Mouse (Mus musculus) neural tube, embryonic 14.5 days (tissue): ENCODE measurements around the gene Meis1. TPM values are rescaled to one million over a fixed set of nuclear protein-coding genes. Genes with fewer than 3 reads are reported as not detected.

ENCODE experiments used
- ATAC-seq: fragments of 200-750 bp; cut with Nextera tagmentation; 2 replicates; pipeline ENCODE4 v1.8.0; 2017; ENCODE audit warnings: low read depth, mild to moderate bottlenecking, moderate TSS enrichment, moderate library complexity
- H3K27ac ChIP-seq: fragments of 300-500 bp; sonication (generic); 2 replicates; pipeline ENCODE4 v1.5.1; 2014; ENCODE audit warnings: low read depth, mild to moderate bottlenecking, control low read depth, low read length, moderate library complexity, mixed read lengths
- H3K27me3 ChIP-seq: fragments of 300-500 bp; sonication (generic); 2 replicates; pipeline ENCODE4 v1.6.1; 2014; ENCODE audit warnings: low read length; ENCODE audit not compliant: control insufficient read depth, insufficient read depth
- H3K36me3 ChIP-seq: fragments of 300-500 bp; sonication (generic); 2 replicates; pipeline ENCODE4 v1.6.1; 2014; ENCODE audit warnings: low read length, mixed read lengths; ENCODE audit not compliant: control insufficient read depth, insufficient read depth
- H3K4me1 ChIP-seq: fragments of 300-500 bp; sonication (generic); 2 replicates; pipeline ENCODE4 v1.6.1; 2014; ENCODE audit warnings: low read length; ENCODE audit not compliant: control insufficient read depth, insufficient read depth
- H3K4me2 ChIP-seq: fragments of 300-500 bp; sonication (generic); 2 replicates; pipeline ENCODE4 v1.6.1; 2014; ENCODE audit warnings: mild to moderate bottlenecking, low read depth, low read length, control low read depth
- H3K4me3 ChIP-seq: fragments of 300-500 bp; sonication (generic); 2 replicates; pipeline ENCODE4 v1.5.1; 2014; ENCODE audit warnings: low read depth, low read length, control low read depth, mixed read lengths
- H3K9ac ChIP-seq: fragments of 300-500 bp; sonication (generic); replicated peaks from 2 replicates; pipeline ENCODE4 v1.6.1; 2014; ENCODE audit warnings: low read depth, mild to moderate bottlenecking, control low read depth, low read length, mixed read lengths
- H3K9me3 ChIP-seq: fragments of 300-500 bp; sonication (generic); 2 replicates; pipeline ENCODE4 v1.6.1; 2016; ENCODE audit warnings: low read length; ENCODE audit not compliant: control insufficient read depth
- WGBS: fragments of 180-500 bp; shearing (Covaris S2); extraction: QIAGEN DNeasy Blood & Tissue Kit; methylation state at CpG from one replicate; pipeline ENCODE4 v1.1.7; 2014; 5-methylcytosine and 5-hydroxymethylcytosine counted together
- polyA plus RNA-seq: library from polyadenylated mRNA; unstranded; fragments of >200 nt; fragmentation: Nextera tagmentation; extraction: Ambion mirVana; gene quantifications from 2 replicates; pipeline ENCODE4 v1.2.1, GENCODE M21; 2014

The Meis1 gene
- polyA plus RNA-seq = 170 and 186 TPM in 2 replicates

- peaks cover 9% of the 10 kb centered on the region for H3K4me1 ChIP-seq
- H3K27me3 ChIP-seq = no peaks in the 10 kb centered on the region
- no peaks in the 10 kb centered on the region for H3K9me3 ChIP-seq
- peak within 1 kb of the TSS; percentile 96 for H3K4me2 ChIP-seq
- H3K36me3 ChIP-seq = peaks cover 3% of the 10 kb centered on the region; the same call in 1 of the 2 replicates
- WGBS = under 1% methylated on average over 29 of the region's 29 CpGs
- peak within 1 kb of the TSS; percentile 99 for H3K9ac ChIP-seq
- ATAC-seq = peak; percentile 93
- peak within 1 kb of the TSS; percentile 75 for H3K4me3 ChIP-seq
- peak within 1 kb of the TSS; percentile 100 for H3K27ac ChIP-seq
Observed at GRCm38 (mm10) chr11:19018489-19019203, at the start of gene Meis1. TSS of gene Meis1 (minus strand) at chr11:19018985.

- 90% methylated on average over 5 of the region's 5 CpGs for WGBS
- H3K4me2 ChIP-seq = no peak overlapping the region
Observed at GRCm38 (mm10) chr11:19067334-19067733, 48.5 kb upstream of the Meis1 start.

GRCm38 (mm10) chr11:19049276-19049675 is 30.5 kb upstream of the Meis1 start:
- H3K4me2 ChIP-seq = no peak overlapping the region
- no peaks in the 10 kb centered on the region for H3K9me3 ChIP-seq
- H3K4me3 ChIP-seq = no peak overlapping the region
- 78% methylated on average over 7 of the region's 7 CpGs for WGBS
- H3K9ac ChIP-seq = no peak overlapping the region
- H3K27me3 ChIP-seq = no peaks in the 10 kb centered on the region
- no peaks in the 10 kb centered on the region for H3K36me3 ChIP-seq
- H3K27ac ChIP-seq = no peak overlapping the region
- no peak for ATAC-seq
- H3K4me1 ChIP-seq = peaks cover 5% of the 10 kb centered on the region; the same call in 1 of the 2 replicates

More at GRCm38 (mm10) chr11:19067334-19067733, 48.5 kb upstream of the Meis1 start:
- Histone ChIP-seq H3K36me3 (no peaks in the 10 kb centered on the region), H3K9me3 (no peaks in the 10 kb centered on the region), H3K27me3 (no peaks in the 10 kb centered on the region), H3K27ac (no peak overlapping the region), H3K4me1 (no peaks in the 10 kb centered on the region), H3K4me3 (no peak overlapping the region), H3K9ac (no peak overlapping the region)
- no peak for ATAC-seq

- WGBS = 94% methylated on average over 10 of the region's 10 CpGs
Observed at GRCm38 (mm10) chr11:19036595-19037166, 17.9 kb upstream of the Meis1 start.

GRCm38 (mm10) chr11:19026581-19027561 is 8.1 kb upstream of the Meis1 start:
- H3K9ac ChIP-seq = peak overlapping the region; percentile 72
- peaks cover 5% of the 10 kb centered on the region; the same call in 1 of the 2 replicates for H3K4me1 ChIP-seq
- H3K36me3 ChIP-seq = no peaks in the 10 kb centered on the region
- peak overlapping the region; percentile 50 for H3K4me3 ChIP-seq
- no peaks in the 10 kb centered on the region for H3K27me3 ChIP-seq
- no peaks in the 10 kb centered on the region for H3K9me3 ChIP-seq
- peak overlapping the region; percentile 99 for H3K4me2 ChIP-seq
- H3K27ac ChIP-seq = peak overlapping the region; percentile 76
- WGBS = under 1% methylated on average over 58 of the region's 58 CpGs
- peak; percentile 86 for ATAC-seq

More at GRCm38 (mm10) chr11:19036595-19037166, 17.9 kb upstream of the Meis1 start:
- Histone ChIP-seq H3K4me2 (no peak overlapping the region), H3K4me3 (no peak overlapping the region), H3K27ac (no peak overlapping the region), H3K27me3 (no peaks in the 10 kb centered on the region), H3K9ac (no peak overlapping the region), H3K36me3 (no peaks in the 10 kb centered on the region), H3K9me3 (no peaks in the 10 kb centered on the region), H3K4me1 (no peaks in the 10 kb centered on the region)
- ATAC-seq = no peak

GRCm38 (mm10) chr11:19025976-19026520 is 7.3 kb upstream of the Meis1 start:
- 2% methylated on average over 11 of the region's 11 CpGs for WGBS
- Histone ChIP-seq H3K4me3 (peak overlapping the region; percentile 50), H3K9ac (peak overlapping the region; percentile 72), H3K36me3 (no peaks in the 10 kb centered on the region), H3K27ac (no peak overlapping the region), H3K27me3 (no peaks in the 10 kb centered on the region), H3K4me1 (peaks cover 11% of the 10 kb centered on the region), H3K4me2 (peak overlapping the region; percentile 99), H3K9me3 (no peaks in the 10 kb centered on the region)
- ATAC-seq = no peak

- H3K27ac ChIP-seq = no peak overlapping the region
- H3K36me3 ChIP-seq = no peaks in the 10 kb centered on the region
- H3K9ac ChIP-seq = no peak overlapping the region
- no peak overlapping the region for H3K4me3 ChIP-seq
- no peak overlapping the region for H3K4me2 ChIP-seq
- H3K27me3 ChIP-seq = no peaks in the 10 kb centered on the region
- peaks cover 11% of the 10 kb centered on the region for H3K4me1 ChIP-seq
- ATAC-seq = no peak
- H3K9me3 ChIP-seq = no peaks in the 10 kb centered on the region
- 30% methylated on average over 8 of the region's 8 CpGs for WGBS
Observed at GRCm38 (mm10) chr11:19024496-19025265, 5.9 kb upstream of the Meis1 start.

- Histone ChIP-seq H3K9ac (no peak overlapping the region), H3K27ac (no peak overlapping the region), H3K4me1 (peaks cover 11% of the 10 kb centered on the region), H3K4me2 (no peak overlapping the region), H3K36me3 (no peaks in the 10 kb centered on the region), H3K4me3 (no peak overlapping the region), H3K9me3 (no peaks in the 10 kb centered on the region), H3K27me3 (no peaks in the 10 kb centered on the region)
- no peak for ATAC-seq
- 21% methylated on average over 5 of the region's 5 CpGs for WGBS
Observed at GRCm38 (mm10) chr11:19023356-19023755, 4.6 kb upstream of the Meis1 start.
